Mouse (Mus musculus) liver, adult 2 months (tissue): Measurements from ENCODE around the gene Rabggta. TPM values are rescaled to one million over a fixed set of nuclear protein-coding genes. Genes with fewer than 3 reads are reported as not detected.
"Not testable (repeated sequence)": the region's sequence is repeated elsewhere in the genome, so short reads cannot be mapped to it uniquely, and the experiment has no call there.

ENCODE experiments used
- DNase-seq: peaks from one replicate; pipeline ENCODE4 v3.0.0-alpha.2; 2011; ENCODE audit warnings: low read depth, low spot score; ENCODE audit errors: extremely low read depth
- H3K27ac ChIP-seq: fragments of 200-500 bp; replicated peaks from 2 replicates; pipeline ENCODE4 v1.5.1; 2012; ENCODE audit warnings: low read depth, mild to moderate bottlenecking, control low read depth, inconsistent platforms, low read length; ENCODE audit not compliant: insufficient read depth
- H3K27me3 ChIP-seq: fragments of 200-500 bp; 2 replicates; pipeline ENCODE4 v1.6.1; 2012; ENCODE audit warnings: mild to moderate bottlenecking, moderate library complexity, low read length, inconsistent platforms; ENCODE audit not compliant: control insufficient read depth, insufficient read depth
- H3K36me3 ChIP-seq: fragments of 200-500 bp; 2 replicates; pipeline ENCODE4 v1.6.1; 2012; ENCODE audit warnings: low read length, inconsistent platforms; ENCODE audit not compliant: control insufficient read depth, insufficient read depth
- H3K4me1 ChIP-seq: fragments of 200-500 bp; 2 replicates; pipeline ENCODE4 v1.6.1; 2011; ENCODE audit warnings: low read length; ENCODE audit not compliant: control insufficient read depth, insufficient read depth
- H3K4me3 ChIP-seq: fragments of 200-500 bp; 2 replicates; pipeline ENCODE4 v1.5.1; 2011; ENCODE audit warnings: low read depth, mild to moderate bottlenecking, control low read depth, low read length, moderate library complexity; ENCODE audit not compliant: insufficient read depth
- H3K79me2 ChIP-seq: fragments of 200-500 bp; 2 replicates; pipeline ENCODE4 v1.6.1; 2012; ENCODE audit warnings: inconsistent platforms, mild to moderate bottlenecking, low read length, moderate library complexity; ENCODE audit not compliant: control insufficient read depth, insufficient read depth
- H3K9ac ChIP-seq: fragments of 200-500 bp; 2 replicates; pipeline ENCODE4 v1.6.1; 2012; ENCODE audit warnings: low read depth, mild to moderate bottlenecking, control low read depth, inconsistent platforms, low read length
- CTCF ChIP-seq: fragments of 200-500 bp; IDR thresholded peaks from 2 replicates; pipeline ENCODE4 v1.5.1; 2011; ENCODE audit warnings: low read depth, low read length, control low read depth
- POLR2A ChIP-seq: fragments of 200-500 bp; IDR thresholded peaks from 2 replicates; pipeline ENCODE4 v1.6.1; 2011; ENCODE audit warnings: low read length, control low read depth; ENCODE audit not compliant: insufficient read depth; ENCODE audit errors: extremely low read depth
- WGBS: fragments of 180-500 bp; shearing (Covaris S2); methylation state at CpG from one replicate; pipeline ENCODE4 v1.1.7; 2018; 5-methylcytosine and 5-hydroxymethylcytosine counted together
- polyA plus RNA-seq: library from polyadenylated mRNA; depleted of rRNA; stranded (reverse); fragments of >200 nt; gene quantifications from 2 replicates; pipeline ENCODE4 v1.2.3, GENCODE M21; 2012
- total RNA-seq: library from RNA; depleted of rRNA; stranded (reverse); fragments of >200 nt; gene quantifications from 2 replicates; pipeline ENCODE4 v1.2.3, GENCODE M21; 2014

Rabggta gene
- total and polyA plus RNA-seq, 2 experiments: 28.7 to 64.0 TPM

DNA sequence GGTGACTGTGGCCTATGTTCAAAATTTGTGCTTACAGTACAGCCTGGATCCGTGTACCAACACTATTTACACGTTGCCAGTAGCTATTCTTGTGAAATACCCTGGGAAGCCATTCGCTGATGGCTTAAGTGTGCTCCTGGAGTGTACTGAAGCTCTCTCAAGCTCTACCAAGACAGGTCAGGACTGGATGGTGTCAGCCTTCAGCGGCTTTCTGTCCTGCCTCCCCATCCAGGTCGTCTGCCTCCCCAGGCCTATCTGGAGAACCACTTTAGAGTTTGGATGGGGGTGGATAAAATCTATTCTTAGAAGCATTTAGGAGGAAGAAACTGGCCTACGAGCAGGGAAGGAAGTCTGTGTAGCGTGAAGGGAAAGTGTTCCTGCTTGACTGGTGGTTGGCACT, 41.1 kb upstream of the Rabggta start:
- H3K9ac ChIP-seq: no peak overlapping the region
- 52% methylated on average over 7 of the region's 7 CpGs for WGBS
- H3K4me3 ChIP-seq: no peak overlapping the region
- peaks cover 7% of the 10 kb centered on the region; the same call in 1 of the 2 replicates for H3K4me1 ChIP-seq
- no peaks in the 10 kb centered on the region for H3K36me3 ChIP-seq
- H3K79me2 ChIP-seq: no peaks in the 10 kb centered on the region
- DNase-seq: no peak
- no peak for TF ChIP-seq CTCF
- no peak overlapping the region for H3K27ac ChIP-seq
- H3K27me3 ChIP-seq: peaks cover 7% of the 10 kb centered on the region; the same call in 1 of the 2 replicates

DNA sequence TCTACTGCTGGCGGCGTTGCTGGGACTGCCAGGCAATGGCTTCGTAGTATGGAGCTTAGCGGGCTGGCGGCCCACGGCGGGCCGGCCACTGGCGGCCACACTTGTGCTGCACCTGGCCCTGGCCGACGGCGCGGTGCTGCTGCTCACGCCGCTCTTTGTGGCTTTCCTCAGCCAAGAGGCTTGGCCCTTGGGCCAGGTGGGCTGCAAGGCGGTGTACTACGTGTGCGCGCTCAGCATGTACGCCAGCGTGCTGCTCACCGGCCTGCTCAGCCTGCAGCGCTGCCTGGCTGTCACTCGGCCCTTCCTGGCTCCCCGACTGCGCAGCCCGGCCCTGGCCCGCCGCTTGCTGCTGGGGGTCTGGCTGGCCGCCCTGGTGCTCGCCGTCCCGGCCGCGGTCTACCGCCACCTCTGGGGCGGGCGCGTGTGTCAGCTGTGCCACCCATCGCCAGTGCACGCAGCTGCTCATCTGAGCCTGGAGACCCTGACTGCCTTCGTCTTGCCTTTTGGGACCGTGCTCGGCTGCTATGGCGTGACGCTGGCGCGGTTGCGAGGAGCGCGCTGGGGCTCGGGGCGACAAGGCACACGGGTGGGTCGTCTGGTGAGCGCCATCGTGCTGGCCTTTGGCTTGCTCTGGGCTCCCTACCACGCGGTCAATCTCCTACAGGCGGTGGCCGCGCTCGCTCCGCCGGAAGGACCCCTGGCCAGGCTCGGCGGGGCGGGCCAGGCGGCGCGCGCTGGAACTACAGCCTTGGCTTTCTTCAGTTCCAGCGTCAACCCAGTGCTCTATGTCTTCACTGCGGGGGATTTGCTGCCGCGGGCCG, 40.1 kb upstream of the Rabggta start:
- H3K27ac ChIP-seq: no peak overlapping the region
- H3K36me3 ChIP-seq: no peaks in the 10 kb centered on the region
- TF ChIP-seq POLR2A: no peak
- TF ChIP-seq CTCF: peak; percentile 17; the same call in 1 of the 2 replicates
- H3K4me1 ChIP-seq: peaks cover 2% of the 10 kb centered on the region; the same call in 1 of the 2 replicates
- H3K4me3 ChIP-seq: peak overlapping the region; percentile 49; the same call in 1 of the 2 replicates
- H3K9ac ChIP-seq: peak overlapping the region; percentile 48
- H3K79me2 ChIP-seq: no peaks in the 10 kb centered on the region
- WGBS: 16% methylated on average over 77 of the region's 77 CpGs
- peaks cover 7% of the 10 kb centered on the region; the same call in 1 of the 2 replicates for H3K27me3 ChIP-seq
- DNase-seq: no peak

DNA sequence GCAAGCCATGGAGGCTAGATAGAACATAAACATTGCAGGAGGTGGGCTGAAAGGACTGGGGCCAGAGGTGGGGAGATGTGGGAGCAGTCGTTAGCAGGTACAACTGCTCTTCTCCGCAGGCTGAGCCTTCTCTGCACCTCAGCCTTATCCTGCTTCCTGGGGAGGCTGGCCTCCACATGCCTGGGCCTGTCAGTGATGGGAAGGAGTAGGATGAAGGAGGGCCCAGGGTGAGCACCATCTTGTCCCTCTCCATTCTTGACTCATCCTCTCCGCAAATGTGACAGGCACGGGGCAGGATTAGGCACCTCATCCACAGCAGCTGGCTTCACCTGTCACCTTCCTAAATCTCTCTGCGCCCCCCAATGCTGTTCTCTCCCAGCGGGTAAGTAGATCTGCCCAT, 39.1 kb upstream of the Rabggta start, which contains the start of gene Ltb4r2:
Gene Ltb4r2, plus strand, starts transcription at position 266 of the 400 bp plus-strand sequence.
- Histone ChIP-seq H3K79me2 (no peaks in the 10 kb centered on the region; the same call in 1 of the 2 replicates), H3K27me3 (peaks cover 6% of the 10 kb centered on the region; the same call in 1 of the 2 replicates), H3K36me3 (peaks cover 4% of the 10 kb centered on the region; the same call in 1 of the 2 replicates), H3K27ac (no peak within 1 kb of the TSS), H3K9ac (peak within 1 kb of the TSS; percentile 48), H3K4me3 (peak within 1 kb of the TSS; percentile 49; the same call in 1 of the 2 replicates), H3K4me1 (peaks cover 7% of the 10 kb centered on the region; the same call in 1 of the 2 replicates)
- no peak for DNase-seq
- WGBS: 98% methylated on average over 6 of the region's 6 CpGs
- TF ChIP-seq CTCF: no peak
- TF ChIP-seq POLR2A: no peak

DNA sequence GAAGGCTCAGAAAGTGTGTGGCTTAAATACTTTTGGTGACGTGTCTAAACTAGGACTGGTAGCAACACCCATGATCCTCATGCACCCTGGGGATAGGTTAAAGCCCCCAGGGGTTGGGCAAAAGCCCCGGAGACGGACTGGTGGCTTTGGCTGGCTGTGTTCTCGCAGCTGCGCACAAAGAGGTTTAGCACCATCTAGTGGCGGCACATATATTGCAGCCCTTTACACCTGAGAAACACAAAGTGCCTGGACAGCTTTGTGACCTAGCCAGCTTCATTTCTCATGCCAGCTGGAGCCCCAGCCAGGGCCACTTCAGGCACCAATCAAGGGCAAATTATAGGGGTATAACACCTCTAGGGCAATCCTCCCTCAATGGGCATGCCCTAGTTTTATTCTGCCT, 38.1 kb upstream of the Rabggta start:
- not testable (repeated sequence) for H3K79me2 ChIP-seq, H3K36me3 ChIP-seq, H3K9ac ChIP-seq, H3K27ac ChIP-seq, H3K27me3 ChIP-seq, H3K4me3 ChIP-seq
- 2% methylated on average over 6 of the region's 6 CpGs for WGBS
- H3K4me1 ChIP-seq: peaks cover 10% of the 10 kb centered on the region; the same call in 1 of the 2 replicates
- TF ChIP-seq CTCF: peak; percentile 81
- peak; percentile 67 for DNase-seq

DNA sequence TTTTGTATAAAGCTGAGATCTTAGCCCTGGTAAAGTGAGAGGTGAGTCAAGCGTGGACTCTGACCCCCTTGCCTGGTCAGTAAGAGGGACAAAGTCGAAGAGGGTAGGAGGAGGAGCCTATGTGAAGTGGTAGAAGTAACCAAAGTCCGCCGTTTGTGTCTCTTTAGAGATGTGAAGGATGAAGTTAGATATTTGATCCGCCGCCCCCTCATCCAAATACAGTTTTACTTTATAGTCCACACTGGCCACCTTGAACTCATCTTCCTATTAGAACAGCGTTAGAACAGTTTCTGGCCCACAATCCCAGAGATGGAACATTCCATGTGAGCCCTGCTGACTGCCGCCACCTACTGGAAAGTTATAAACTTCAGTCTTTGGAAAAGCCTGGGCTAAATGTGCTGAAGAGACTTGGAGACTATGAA, 36.3 kb upstream of the Rabggta start, which contains the start of gene Cideb:
Gene Cideb, minus strand, starts transcription at position 96 of the 422 bp plus-strand sequence.
- Histone ChIP-seq H3K4me1 (peaks cover 10% of the 10 kb centered on the region; the same call in 1 of the 2 replicates), H3K27me3 (peaks cover 5% of the 10 kb centered on the region; the same call in 1 of the 2 replicates), H3K27ac (peak within 1 kb of the TSS; percentile 95), H3K36me3 (peaks cover 24% of the 10 kb centered on the region), H3K9ac (peak within 1 kb of the TSS; percentile 86), H3K79me2 (no peaks in the 10 kb centered on the region; the same call in 1 of the 2 replicates), H3K4me3 (peak within 1 kb of the TSS; percentile 71)
- peak; percentile 95 for DNase-seq
- 5% methylated on average over 8 of the region's 8 CpGs for whole genome bisulfite sequencing
- TF ChIP-seq CTCF (peak; percentile 52; the same call in 1 of the 2 replicates), POLR2A (no peak)
